Mouse (Mus musculus) ES-E14 (cell line): ENCODE measurements around the gene Klhl10. TPM values are rescaled to one million over a fixed set of nuclear protein-coding genes. Genes with fewer than 3 reads are reported as not detected.

Experiments
- DNase-seq: peaks from one replicate; pipeline ENCODE4 v3.0.0-alpha.2; 2013; ENCODE audit warnings: low read depth, low spot score
- H3K27ac ChIP-seq: 2 replicates; pipeline ENCODE4 v1.5.1; 2012; ENCODE audit warnings: low read depth, mild to moderate bottlenecking, low read length, moderate library complexity, mixed read lengths; ENCODE audit not compliant: poor library complexity, insufficient read depth, severe bottlenecking
- H3K36me3 ChIP-seq: 2 replicates; pipeline ENCODE4 v1.6.1; 2012; ENCODE audit warnings: mild to moderate bottlenecking, low read length, moderate library complexity, mixed read lengths; ENCODE audit not compliant: control insufficient read depth, poor library complexity, insufficient read depth, severe bottlenecking
- H3K4me1 ChIP-seq, 2 experiments: fragments of 150-350 bp in 1 of 2; sonication (generic) in 1 of 2; 2 replicates each; pipeline ENCODE4 v1.6.1; 2012; ENCODE audit warnings: low read length in 2 of 2, mild to moderate bottlenecking in 1 of 2, mixed read lengths in 1 of 2; ENCODE audit not compliant: control insufficient read depth in 2 of 2, insufficient read depth in 2 of 2, poor library complexity in 1 of 2
- H3K4me3 ChIP-seq, 2 experiments: fragments of 150-350 bp in 1 of 2; sonication (generic) in 1 of 2; 2 replicates each; pipeline ENCODE4 v1.5.1; 2012; ENCODE audit warnings: low read length in 2 of 2, low read depth in 1 of 2, mild to moderate bottlenecking in 1 of 2, mixed read lengths in 1 of 2; ENCODE audit not compliant: insufficient read depth in 1 of 2, poor library complexity in 1 of 2, severe bottlenecking in 1 of 2
- H3K9ac ChIP-seq: 2 replicates; pipeline ENCODE4 v1.6.1; 2012; ENCODE audit warnings: low read depth, mild to moderate bottlenecking, low read length, mixed read lengths; ENCODE audit not compliant: poor library complexity, insufficient read depth, severe bottlenecking
- H3K9me3 ChIP-seq: fragments of 150-350 bp; sonication (generic); 2 replicates; pipeline ENCODE4 v1.6.1; 2012; ENCODE audit warnings: low read depth, mild to moderate bottlenecking, low read length; ENCODE audit not compliant: control insufficient read depth, insufficient read depth
- CHD2 ChIP-seq: IDR thresholded peaks from 2 replicates; pipeline ENCODE4 v1.6.1; 2014; ENCODE audit warnings: mild to moderate bottlenecking, low read depth, low read length, inconsistent platforms
- HCFC1 ChIP-seq: IDR thresholded peaks from 2 replicates; pipeline ENCODE4 v1.6.1; 2012; ENCODE audit warnings: low read length, inconsistent platforms, borderline replicate concordance; ENCODE audit not compliant: insufficient read depth
- MAFK ChIP-seq: IDR thresholded peaks from 2 replicates; pipeline ENCODE4 v1.6.1; 2014; ENCODE audit warnings: mild to moderate bottlenecking, low read depth, low read length, inconsistent platforms; ENCODE audit not compliant: insufficient read depth
- ZC3H11A ChIP-seq: IDR thresholded peaks from 2 replicates; pipeline ENCODE4 v1.6.1; 2012; ENCODE audit warnings: low read depth, mild to moderate bottlenecking, inconsistent platforms, low read length, borderline replicate concordance
- ZNF384 ChIP-seq: IDR thresholded peaks from 2 replicates; pipeline ENCODE4 v1.6.1; 2012; ENCODE audit warnings: low read depth, low read length, inconsistent platforms
- in situ Hi-C, 2 experiments: fragments of 600-800 bp; cut with MboI; formaldehyde crosslinking; loops; one replicate each; pipeline ENCODE4 v1.15.1; 2025; ENCODE audit warnings: low sequenced_read_pairs in 2 of 2, inconsistent platforms in 1 of 2; ENCODE audit not compliant: unreplicated experiment in 2 of 2
- total RNA-seq: library from RNA; depleted of rRNA; stranded (reverse); fragments of 300-350 nt; gene quantifications from 2 replicates; pipeline ENCODE4 v1.2.3, GENCODE M21; 2012

Gene Klhl10
- total RNA-seq, 1 experiment: 1.7 TPM

GRCm38 (mm10) chr11:100411736-100412135 is 30.0 kb upstream of the Klhl10 start:
- no peak overlapping the region for H3K4me3 ChIP-seq
- peaks cover 2 to 27% of the 10 kb centered on the region in 2 experiments; a peak in 3 of 4 replicates for H3K4me1 ChIP-seq
- no peak overlapping the region for H3K27ac ChIP-seq
- peaks cover 2% of the 10 kb centered on the region; the same call in 1 of the 2 replicates for H3K36me3 ChIP-seq
- no peak for DNase-seq
- H3K9ac ChIP-seq: no peak overlapping the region
- in situ Hi-C loops: no loop called here
- H3K9me3 ChIP-seq: no peaks in the 10 kb centered on the region
- TF ChIP-seq ZNF384 (no peak), CHD2 (no peak), HCFC1 (no peak), MAFK (no peak), ZC3H11A (no peak)

DNA sequence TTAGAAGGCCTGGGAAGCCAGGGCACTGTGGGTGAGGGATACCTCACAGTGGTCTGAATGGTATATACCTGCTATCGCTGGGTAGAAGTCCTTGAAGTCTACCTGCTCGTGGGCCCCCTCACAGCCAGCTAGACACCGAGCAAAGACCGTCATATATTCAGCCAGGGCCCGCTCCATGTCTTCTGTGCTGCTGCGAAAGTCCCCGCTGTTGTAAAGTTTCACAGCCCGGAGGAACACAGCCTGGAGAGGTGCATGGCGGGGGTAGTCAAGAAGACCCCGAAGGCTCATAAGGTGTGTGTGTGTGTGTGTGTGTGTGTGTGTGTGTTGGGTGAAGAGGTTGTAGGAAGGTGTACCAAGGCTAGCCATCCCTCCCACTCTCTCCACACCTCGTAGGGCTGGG is 28.2 kb upstream of the Klhl10 start:
- no peak overlapping the region for H3K27ac ChIP-seq
- H3K36me3 ChIP-seq: peaks cover 2% of the 10 kb centered on the region; the same call in 1 of the 2 replicates
- H3K9me3 ChIP-seq: no peaks in the 10 kb centered on the region
- DNase-seq: no peak
- H3K4me3 ChIP-seq: peak overlapping the region; percentile 69 to 73
- in situ Hi-C loops: no loop called here
- peaks cover 2 to 26% of the 10 kb centered on the region in 2 experiments; a peak in 3 of 4 replicates for H3K4me1 ChIP-seq
- H3K9ac ChIP-seq: peak overlapping the region; percentile 71; the same call in 1 of the 2 replicates
- no peak for TF ChIP-seq HCFC1
- no peak for TF ChIP-seq ZNF384
- no peak for TF ChIP-seq MAFK
- no peak for TF ChIP-seq CHD2
- TF ChIP-seq ZC3H11A: no peak

GRCm38 (mm10) chr11:100414021-100414913 is 27.4 kb upstream of the Klhl10 start, which contains the start of gene P3h4:
P3h4 (minus strand) TSS chr11:100414836.
- H3K9me3 ChIP-seq: no peaks in the 10 kb centered on the region
- DNase-seq: no peak
- H3K4me1 ChIP-seq: peaks cover 2 to 24% of the 10 kb centered on the region in 2 experiments; a peak in 3 of 4 replicates
- H3K4me3 ChIP-seq: peak within 1 kb of the TSS; percentile 69 to 73
- in situ Hi-C loops: no loop called here
- no peaks in the 10 kb centered on the region for H3K36me3 ChIP-seq
- peak within 1 kb of the TSS; percentile 9; the same call in 1 of the 2 replicates for H3K27ac ChIP-seq
- H3K9ac ChIP-seq: peak within 1 kb of the TSS; percentile 71
- TF ChIP-seq ZNF384 (no peak), ZC3H11A (no peak), HCFC1 (no peak; the same call in 1 of the 2 replicates), CHD2 (no peak), MAFK (no peak)

GRCm38 (mm10) chr11:100414914-100415822 is 26.5 kb upstream of the Klhl10 start, which contains the start of gene Fkbp10:
Fkbp10 (plus strand) TSS chr11:100415697.
- peaks cover 2 to 21% of the 10 kb centered on the region in 2 experiments; a peak in 3 of 4 replicates for H3K4me1 ChIP-seq

More at GRCm38 (mm10) chr11:100414914-100415822, 26.5 kb upstream of the Klhl10 start, which contains the start of gene Fkbp10:
- TF ChIP-seq HCFC1: no peak
- no peak for TF ChIP-seq ZC3H11A
- no peak for TF ChIP-seq MAFK
- TF ChIP-seq CHD2: no peak
- no peak for TF ChIP-seq ZNF384
- no peak for DNase-seq
- in situ Hi-C loops: no loop called here
- peak within 1 kb of the TSS; percentile 69 to 73 for H3K4me3 ChIP-seq
- H3K27ac ChIP-seq: peak within 1 kb of the TSS; percentile 9; the same call in 1 of the 2 replicates
- H3K9ac ChIP-seq: peak within 1 kb of the TSS; percentile 71
- no peaks in the 10 kb centered on the region for H3K36me3 ChIP-seq
- no peaks in the 10 kb centered on the region for H3K9me3 ChIP-seq
